Mouse (Mus musculus): ENCODE data around the gene Lsm10. TPM values are rescaled to one million over a fixed set of nuclear protein-coding genes. Genes with fewer than 3 reads are reported as not detected.

Lsm10 gene
- polyA plus RNA-seq, 1 experiment from 2014 or later: 41.8 TPM

GRCm38 (mm10) chr4:126115871-126116521, 19.6 kb downstream of the Lsm10 start:
- H3K9ac ChIP-seq (ENCODE audit: low read length): no peak overlapping the region
- H3K27ac ChIP-seq (replicated peaks): no peak overlapping the region; the same call in 1 of the 2 replicates
- no peaks in the 10 kb centered on the region for H3K9me3 ChIP-seq (ENCODE audit: control insufficient read depth, low read length)
- H3K4me2 ChIP-seq (replicated peaks; ENCODE audit: low read depth): no peak overlapping the region
- no peak overlapping the region for H3K4me3 ChIP-seq (ENCODE audit: low read depth, low read length)
- no peaks in the 10 kb centered on the region for H3K4me1 ChIP-seq (replicated peaks; ENCODE audit: control insufficient read depth, insufficient read depth)
- H3K27me3 ChIP-seq (ENCODE audit: control insufficient read depth, insufficient read depth, low read length): no peaks in the 10 kb centered on the region
- WGBS: 45% methylated on average over 6 of the region's 6 CpGs
- ATAC-seq (ENCODE audit: low FRiP score, low TSS enrichment) (peak; percentile 55), DNase-seq (ENCODE audit: low spot score) (peak; percentile 40)
- H3K36me3 ChIP-seq (ENCODE audit: control insufficient read depth, insufficient read depth, low read length): no peaks in the 10 kb centered on the region
- TF ChIP-seq CTCF (IDR thresholded peaks at IDR 0.05; ENCODE audit: low read depth): no peak
- TF ChIP-seq EP300 (optimal IDR thresholded peaks at IDR 0.05): no peak

GRCm38 (mm10) chr4:126117116-126117515, 20.7 kb downstream of the Lsm10 start:
- no peak overlapping the region for H3K4me2 ChIP-seq (replicated peaks; ENCODE audit: low read depth)
- H3K27ac ChIP-seq (replicated peaks): no peak overlapping the region
- no peaks in the 10 kb centered on the region for H3K27me3 ChIP-seq (ENCODE audit: control insufficient read depth, insufficient read depth, low read length)
- TF ChIP-seq EP300 (optimal IDR thresholded peaks at IDR 0.05): no peak
- no peak for TF ChIP-seq CTCF (IDR thresholded peaks at IDR 0.05; ENCODE audit: low read depth)
- H3K4me3 ChIP-seq (ENCODE audit: low read depth, low read length): no peak overlapping the region
- no peaks in the 10 kb centered on the region for H3K4me1 ChIP-seq (replicated peaks; ENCODE audit: control insufficient read depth, insufficient read depth)
- no peak overlapping the region for H3K9ac ChIP-seq (ENCODE audit: low read length)
- ATAC-seq (ENCODE audit: low FRiP score, low TSS enrichment): no peak
- no peak for DNase-seq (ENCODE audit: low spot score)
- H3K36me3 ChIP-seq (ENCODE audit: control insufficient read depth, insufficient read depth, low read length): no peaks in the 10 kb centered on the region
- H3K9me3 ChIP-seq (ENCODE audit: control insufficient read depth, low read length): no peaks in the 10 kb centered on the region
- 85% methylated on average over 8 of the region's 8 CpGs for WGBS

GRCm38 (mm10) chr4:126118651-126119050, 22.2 kb downstream of the Lsm10 start:
- Histone ChIP-seq H3K4me1 (replicated peaks; ENCODE audit: control insufficient read depth, insufficient read depth) (no peaks in the 10 kb centered on the region), H3K36me3 (ENCODE audit: control insufficient read depth, insufficient read depth, low read length) (no peaks in the 10 kb centered on the region; the same call in 1 of the 2 replicates), H3K9ac (ENCODE audit: low read length) (no peak overlapping the region), H3K4me3 (ENCODE audit: low read depth, low read length) (no peak overlapping the region), H3K4me2 (replicated peaks; ENCODE audit: low read depth) (no peak overlapping the region), H3K27me3 (ENCODE audit: control insufficient read depth, insufficient read depth, low read length) (no peaks in the 10 kb centered on the region), H3K27ac (replicated peaks) (no peak overlapping the region), H3K9me3 (ENCODE audit: control insufficient read depth, low read length) (no peaks in the 10 kb centered on the region)
- ATAC-seq (ENCODE audit: low FRiP score, low TSS enrichment) (no peak), DNase-seq (ENCODE audit: low spot score) (no peak)
- TF ChIP-seq CTCF (IDR thresholded peaks at IDR 0.05; ENCODE audit: low read depth) (no peak), EP300 (optimal IDR thresholded peaks at IDR 0.05) (no peak)
- 84% methylated on average over 4 of the region's 4 CpGs for WGBS

GRCm38 (mm10) chr4:126119051-126119450, 22.6 kb downstream of the Lsm10 start:
- Histone ChIP-seq H3K36me3 (ENCODE audit: control insufficient read depth, insufficient read depth, low read length) (no peaks in the 10 kb centered on the region; the same call in 1 of the 2 replicates), H3K4me1 (replicated peaks; ENCODE audit: control insufficient read depth, insufficient read depth) (no peaks in the 10 kb centered on the region), H3K4me3 (ENCODE audit: low read depth, low read length) (no peak overlapping the region), H3K4me2 (replicated peaks; ENCODE audit: low read depth) (no peak overlapping the region), H3K9me3 (ENCODE audit: control insufficient read depth, low read length) (no peaks in the 10 kb centered on the region), H3K27me3 (ENCODE audit: control insufficient read depth, insufficient read depth, low read length) (no peaks in the 10 kb centered on the region), H3K27ac (replicated peaks) (no peak overlapping the region), H3K9ac (ENCODE audit: low read length) (no peak overlapping the region)
- 89% methylated on average over 1 of the region's 1 CpGs for WGBS
- no peak for ATAC-seq (ENCODE audit: low FRiP score, low TSS enrichment)
- no peak for TF ChIP-seq CTCF (IDR thresholded peaks at IDR 0.05; ENCODE audit: low read depth)
- no peak for TF ChIP-seq EP300 (optimal IDR thresholded peaks at IDR 0.05)
- no peak for DNase-seq (ENCODE audit: low spot score)

- no peak overlapping the region for H3K4me2 ChIP-seq (replicated peaks; ENCODE audit: low read depth)
- ATAC-seq (ENCODE audit: low FRiP score, low TSS enrichment): no peak
- H3K9me3 ChIP-seq (ENCODE audit: control insufficient read depth, low read length): no peaks in the 10 kb centered on the region
- H3K9ac ChIP-seq (ENCODE audit: low read length): no peak overlapping the region
- no peaks in the 10 kb centered on the region for H3K27me3 ChIP-seq (ENCODE audit: control insufficient read depth, insufficient read depth, low read length)
- no peak overlapping the region for H3K27ac ChIP-seq (replicated peaks)
- H3K36me3 ChIP-seq (ENCODE audit: control insufficient read depth, insufficient read depth, low read length): peaks cover 5% of the 10 kb centered on the region
- TF ChIP-seq CTCF (IDR thresholded peaks at IDR 0.05; ENCODE audit: low read depth) (no peak), EP300 (optimal IDR thresholded peaks at IDR 0.05) (no peak)
- H3K4me3 ChIP-seq (ENCODE audit: low read depth, low read length): no peak overlapping the region
- WGBS: 89% methylated on average over 5 of the region's 5 CpGs
- no peaks in the 10 kb centered on the region for H3K4me1 ChIP-seq (replicated peaks; ENCODE audit: control insufficient read depth, insufficient read depth)
- DNase-seq (ENCODE audit: low spot score): no peak
Measured at GRCm38 (mm10) chr4:126120052-126120451, 23.6 kb downstream of the Lsm10 start.

GRCm38 (mm10) chr4:126120506-126120905, 24.1 kb downstream of the Lsm10 start:
- H3K27me3 ChIP-seq (ENCODE audit: control insufficient read depth, insufficient read depth, low read length): no peaks in the 10 kb centered on the region
- no peak for TF ChIP-seq CTCF (IDR thresholded peaks at IDR 0.05; ENCODE audit: low read depth)
- no peak for TF ChIP-seq EP300 (optimal IDR thresholded peaks at IDR 0.05)
- no peak overlapping the region for H3K4me3 ChIP-seq (ENCODE audit: low read depth, low read length)
- no peak overlapping the region for H3K9ac ChIP-seq (ENCODE audit: low read length)
- DNase-seq (ENCODE audit: low spot score): no peak
- H3K9me3 ChIP-seq (ENCODE audit: control insufficient read depth, low read length): no peaks in the 10 kb centered on the region
- no peak for ATAC-seq (ENCODE audit: low FRiP score, low TSS enrichment)
- WGBS: 95% methylated on average over 2 of the region's 2 CpGs
- peaks cover 7% of the 10 kb centered on the region for H3K36me3 ChIP-seq (ENCODE audit: control insufficient read depth, insufficient read depth, low read length)
- no peak overlapping the region for H3K4me2 ChIP-seq (replicated peaks; ENCODE audit: low read depth)
- no peaks in the 10 kb centered on the region for H3K4me1 ChIP-seq (replicated peaks; ENCODE audit: control insufficient read depth, insufficient read depth)
- no peak overlapping the region for H3K27ac ChIP-seq (replicated peaks)

All from stomach, postnatal 0 days (tissue).